Mouse (Mus musculus): ENCODE data around the gene Tab1.

DNA sequence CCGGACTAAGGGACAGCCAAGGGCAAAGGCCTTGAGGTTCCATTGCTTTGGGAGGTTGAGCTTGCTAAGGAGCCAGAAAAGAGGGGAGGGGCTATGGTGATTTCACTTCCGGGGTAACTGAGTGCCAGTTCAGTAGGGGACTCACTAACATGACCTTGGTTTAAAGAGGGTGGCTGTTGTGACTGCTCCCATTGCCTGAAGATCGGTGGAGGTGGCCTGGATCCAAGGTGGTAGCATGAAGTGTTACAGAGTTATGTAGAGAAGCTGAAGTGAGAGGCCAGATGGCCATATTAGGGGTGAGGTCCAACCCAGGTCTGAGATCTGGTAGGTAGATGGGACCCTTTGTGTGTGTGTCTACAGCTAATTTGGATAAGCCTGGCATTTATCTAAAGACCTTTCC, 33.5 kb upstream of the Tab1 start:
- TF ChIP-seq CTCF (conservative IDR thresholded peaks at IDR 0.05 in 1 of 2, IDR thresholded peaks at IDR 0.05 in 1 of 2; ENCODE audit: low read depth in 2 of 2, low read length in 2 of 2) (no peak), BHLHE40 (IDR thresholded peaks at IDR 0.05; ENCODE audit: low read depth, low read length) (no peak), SIN3A (IDR thresholded peaks at IDR 0.05; ENCODE audit: low read length) (no peak), MEF2A (IDR thresholded peaks at IDR 0.05; ENCODE audit: borderline replicate concordance, low read depth, low read length) (no peak), UBTF (IDR thresholded peaks at IDR 0.05; ENCODE audit: low read depth, low read length) (no peak), POLR2A (IDR thresholded peaks at IDR 0.05; ENCODE audit: low read depth, low read length) (no peak)

Data from CH12.LX (cell line).